Mouse (Mus musculus): ENCODE data around the gene Mrpl39.

Gene Mrpl39

GRCm38 (mm10) chr16:84737358-84737757 lies 1.8 kb upstream of the Mrpl39 start:
- DNase-seq = no peak

GRCm38 (mm10) chr16:84734806-84735165 lies 756 bp downstream of the Mrpl39 start:
- DNase-seq = no peak

- DNase-seq = no peak
These were observed 14.9 kb downstream of the Mrpl39 start for GRCm38 (mm10) chr16:84720670-84721069.

GRCm38 (mm10) chr16:84718250-84718649 lies 17.3 kb downstream of the Mrpl39 start:
- no peak for DNase-seq

- no peak for DNase-seq
These were observed 17.8 kb downstream of the Mrpl39 start for GRCm38 (mm10) chr16:84717618-84718248.

- no peak for DNase-seq
These were observed 18.6 kb downstream of the Mrpl39 start for GRCm38 (mm10) chr16:84716724-84717617.

GRCm38 (mm10) chr16:84716197-84716596 lies 19.3 kb downstream of the Mrpl39 start:
- DNase-seq = no peak

- no peak for DNase-seq
These were observed 20.6 kb downstream of the Mrpl39 start for GRCm38 (mm10) chr16:84714978-84715377.

- no peak for DNase-seq
These were observed 21.6 kb downstream of the Mrpl39 start for GRCm38 (mm10) chr16:84713926-84714325.

GRCm38 (mm10) chr16:84713156-84713555 lies 22.4 kb downstream of the Mrpl39 start:
- no peak for DNase-seq

- DNase-seq = no peak
These were observed 26.9 kb downstream of the Mrpl39 start for GRCm38 (mm10) chr16:84708649-84709048.

- DNase-seq = no peak
These were observed 27.7 kb downstream of the Mrpl39 start for GRCm38 (mm10) chr16:84707802-84708201.

- DNase-seq = no peak
These were observed 29.0 kb downstream of the Mrpl39 start for GRCm38 (mm10) chr16:84706571-84706970.

GRCm38 (mm10) chr16:84705507-84705906 lies 30.0 kb downstream of the Mrpl39 start:
- DNase-seq = no peak

- no peak for DNase-seq
These were observed 30.8 kb downstream of the Mrpl39 start for GRCm38 (mm10) chr16:84704661-84705240.

- DNase-seq = no peak
These were observed 31.5 kb downstream of the Mrpl39 start for GRCm38 (mm10) chr16:84703769-84704660.

- peak; percentile 20 to 33 for DNase-seq
These were observed 32.3 kb downstream of the Mrpl39 start for GRCm38 (mm10) chr16:84703129-84703768.

GRCm38 (mm10) chr16:84702230-84703128 lies 33.1 kb downstream of the Mrpl39 start:
- DNase-seq = peak; percentile 14 to 19

- no peak for DNase-seq
These were observed 34.5 kb downstream of the Mrpl39 start for GRCm38 (mm10) chr16:84701041-84701440.

- no peak for DNase-seq
These were observed 36.8 kb downstream of the Mrpl39 start for GRCm38 (mm10) chr16:84698708-84699107.

- no peak for DNase-seq
These were observed 39.4 kb downstream of the Mrpl39 start for GRCm38 (mm10) chr16:84696178-84696577.
